Mouse (Mus musculus): ENCODE measurements around the gene Cst6. TPM values are rescaled to one million over a fixed set of nuclear protein-coding genes. Genes with fewer than 3 reads are reported as not detected.
A peak's percentile ranks its signal among the peaks of the same experiment; 100 is the strongest.

The Cst6 gene
- polyA plus RNA-seq, 1 experiment from 2014 or later: not detected

- H3K4me3 ChIP-seq (ENCODE audit: low read depth, low read length): no peak overlapping the region
- H3K9ac ChIP-seq (replicated peaks): no peak overlapping the region
- H3K36me3 ChIP-seq (replicated peaks; ENCODE audit: insufficient read depth, low read length): no peaks in the 10 kb centered on the region
- no peaks in the 10 kb centered on the region for H3K4me1 ChIP-seq (ENCODE audit: insufficient read depth)
- no peaks in the 10 kb centered on the region for H3K9me3 ChIP-seq (ENCODE audit: low read length)
- DNase-seq: no peak
- no peak for TF ChIP-seq EP300 (IDR thresholded peaks at IDR 0.05; ENCODE audit: low read depth)
- no peak for TF ChIP-seq CTCF (IDR thresholded peaks at IDR 0.05; ENCODE audit: low read depth)
- no peak overlapping the region for H3K27ac ChIP-seq (ENCODE audit: low read depth)
- no peaks in the 10 kb centered on the region for H3K27me3 ChIP-seq (ENCODE audit: insufficient read depth, low read length)
- 71% methylated on average over 19 of the region's 19 CpGs for WGBS (ENCODE audit: insufficient replicate concordance)
- ATAC-seq: no peak
- no peak overlapping the region for H3K4me2 ChIP-seq (ENCODE audit: low read depth, low read length)
Measured at GRCm38 (mm10) chr19:5327970-5328369, 21.4 kb downstream of the Cst6 start.

- H3K36me3 ChIP-seq (replicated peaks; ENCODE audit: insufficient read depth, low read length): no peaks in the 10 kb centered on the region
Measured at GRCm38 (mm10) chr19:5323801-5324200, 25.6 kb downstream of the Cst6 start.

GRCm38 (mm10) chr19:5313189-5313588 is 36.2 kb downstream of the Cst6 start:
- 72% methylated on average over 8 of the region's 8 CpGs for WGBS (ENCODE audit: insufficient replicate concordance)

More at GRCm38 (mm10) chr19:5323801-5324200, 25.6 kb downstream of the Cst6 start:
- H3K27me3 ChIP-seq (ENCODE audit: insufficient read depth, low read length): no peaks in the 10 kb centered on the region
- DNase-seq (peak; percentile 21), ATAC-seq (peak; percentile 40; the same call in 1 of the 2 replicates)
- H3K4me2 ChIP-seq (ENCODE audit: low read depth, low read length): 0 out of 2 replicates have a peak overlapping the region, but pooled peaks have one; percentile 7
- H3K9me3 ChIP-seq (ENCODE audit: low read length): no peaks in the 10 kb centered on the region
- H3K4me1 ChIP-seq (ENCODE audit: insufficient read depth): no peaks in the 10 kb centered on the region
- no peak overlapping the region for H3K9ac ChIP-seq (replicated peaks)
- H3K27ac ChIP-seq (ENCODE audit: low read depth): no peak overlapping the region
- no peak for TF ChIP-seq EP300 (IDR thresholded peaks at IDR 0.05; ENCODE audit: low read depth)
- TF ChIP-seq CTCF (IDR thresholded peaks at IDR 0.05; ENCODE audit: low read depth): no peak
- WGBS (ENCODE audit: insufficient replicate concordance): 45% methylated on average over 17 of the region's 17 CpGs
- H3K4me3 ChIP-seq (ENCODE audit: low read depth, low read length): no peak overlapping the region

GRCm38 (mm10) chr19:5309025-5309424 is 40.3 kb downstream of the Cst6 start:
- Histone ChIP-seq H3K4me1 (ENCODE audit: insufficient read depth) (peaks cover 7% of the 10 kb centered on the region; the same call in 1 of the 2 replicates), H3K9ac (replicated peaks) (no peak overlapping the region), H3K4me3 (ENCODE audit: low read depth, low read length) (no peak overlapping the region), H3K9me3 (ENCODE audit: low read length) (0 out of 2 replicates have a peak, but pooled peaks cover 4% of the 10 kb centered on the region), H3K27me3 (ENCODE audit: insufficient read depth, low read length) (peaks cover 11% of the 10 kb centered on the region), H3K4me2 (ENCODE audit: low read depth, low read length) (no peak overlapping the region), H3K27ac (ENCODE audit: low read depth) (no peak overlapping the region), H3K36me3 (replicated peaks; ENCODE audit: insufficient read depth, low read length) (no peaks in the 10 kb centered on the region)
- TF ChIP-seq EP300 (IDR thresholded peaks at IDR 0.05; ENCODE audit: low read depth) (no peak), CTCF (IDR thresholded peaks at IDR 0.05; ENCODE audit: low read depth) (no peak)
- ATAC-seq: no peak
- WGBS (ENCODE audit: insufficient replicate concordance): 79% methylated on average over 7 of the region's 7 CpGs
- no peak for DNase-seq

More at GRCm38 (mm10) chr19:5313189-5313588, 36.2 kb downstream of the Cst6 start:
- H3K4me2 ChIP-seq (ENCODE audit: low read depth, low read length): no peak overlapping the region
- no peak overlapping the region for H3K27ac ChIP-seq (ENCODE audit: low read depth)
- DNase-seq (no peak), ATAC-seq (no peak)
- no peaks in the 10 kb centered on the region for H3K4me1 ChIP-seq (ENCODE audit: insufficient read depth)
- no peak overlapping the region for H3K9ac ChIP-seq (replicated peaks)
- H3K4me3 ChIP-seq (ENCODE audit: low read depth, low read length): no peak overlapping the region
- H3K36me3 ChIP-seq (replicated peaks; ENCODE audit: insufficient read depth, low read length): no peaks in the 10 kb centered on the region
- no peaks in the 10 kb centered on the region for H3K27me3 ChIP-seq (ENCODE audit: insufficient read depth, low read length)
- no peaks in the 10 kb centered on the region for H3K9me3 ChIP-seq (ENCODE audit: low read length)
- TF ChIP-seq EP300 (IDR thresholded peaks at IDR 0.05; ENCODE audit: low read depth): no peak
- no peak for TF ChIP-seq CTCF (IDR thresholded peaks at IDR 0.05; ENCODE audit: low read depth)

GRCm38 (mm10) chr19:5306968-5307734 is 42.2 kb downstream of the Cst6 start:
- H3K4me1 ChIP-seq (ENCODE audit: insufficient read depth): peaks cover 7% of the 10 kb centered on the region; the same call in 1 of the 2 replicates
- TF ChIP-seq CTCF (IDR thresholded peaks at IDR 0.05; ENCODE audit: low read depth) (no peak), EP300 (IDR thresholded peaks at IDR 0.05; ENCODE audit: low read depth) (no peak)
- peak overlapping the region; percentile 17; the same call in 1 of the 2 replicates for H3K4me3 ChIP-seq (ENCODE audit: low read depth, low read length)

GRCm38 (mm10) chr19:5306279-5306678 is 43.1 kb downstream of the Cst6 start:
- Histone ChIP-seq H3K36me3 (replicated peaks; ENCODE audit: insufficient read depth, low read length) (no peaks in the 10 kb centered on the region), H3K4me3 (ENCODE audit: low read depth, low read length) (no peak overlapping the region), H3K4me2 (ENCODE audit: low read depth, low read length) (no peak overlapping the region), H3K4me1 (ENCODE audit: insufficient read depth) (peaks cover 7% of the 10 kb centered on the region; the same call in 1 of the 2 replicates), H3K27me3 (ENCODE audit: insufficient read depth, low read length) (peaks cover 11% of the 10 kb centered on the region), H3K27ac (ENCODE audit: low read depth) (no peak overlapping the region), H3K9ac (replicated peaks) (no peak overlapping the region), H3K9me3 (ENCODE audit: low read length) (0 out of 2 replicates have a peak, but pooled peaks cover 4% of the 10 kb centered on the region)
- DNase-seq (no peak), ATAC-seq (no peak)
- TF ChIP-seq CTCF (IDR thresholded peaks at IDR 0.05; ENCODE audit: low read depth): peak; percentile 46
- TF ChIP-seq EP300 (IDR thresholded peaks at IDR 0.05; ENCODE audit: low read depth): no peak
- 71% methylated on average over 6 of the region's 6 CpGs for WGBS (ENCODE audit: insufficient replicate concordance)

More at GRCm38 (mm10) chr19:5306968-5307734, 42.2 kb downstream of the Cst6 start:
- peak overlapping the region; percentile 48 for H3K4me2 ChIP-seq (ENCODE audit: low read depth, low read length)
- 40% methylated on average over 97 of the region's 98 CpGs for WGBS (ENCODE audit: insufficient replicate concordance)
- 0 out of 2 replicates have a peak, but pooled peaks cover 4% of the 10 kb centered on the region for H3K9me3 ChIP-seq (ENCODE audit: low read length)
- H3K9ac ChIP-seq (replicated peaks): no peak overlapping the region
- DNase-seq (no peak), ATAC-seq (no peak)
- no peaks in the 10 kb centered on the region for H3K36me3 ChIP-seq (replicated peaks; ENCODE audit: insufficient read depth, low read length)
- peaks cover 11% of the 10 kb centered on the region for H3K27me3 ChIP-seq (ENCODE audit: insufficient read depth, low read length)
- H3K27ac ChIP-seq (ENCODE audit: low read depth): no peak overlapping the region
